Mouse (Mus musculus) heart, adult 18-20 months (tissue): ENCODE results near the gene Rcsd1. TPM values are rescaled to one million over a fixed set of nuclear protein-coding genes. Genes with fewer than 3 reads are reported as not detected.
A peak's percentile ranks its signal among the peaks of the same experiment; 100 is the strongest.

ENCODE experiments used
- DNase-seq, 2 experiments: peaks; one replicate each; pipeline ENCODE4 v3.0.0; 2021 to 2022; ENCODE audit warnings: mixed read lengths in 1 of 2
- total RNA-seq, 2 experiments: library from RNA; stranded (reverse); gene quantifications; 2 replicates each; pipeline ENCODE4 v1.2.3; 2021

The Rcsd1 gene
- total RNA-seq, 2 experiments from 2014 or later: 66.6 to 67.6 TPM

DNA sequence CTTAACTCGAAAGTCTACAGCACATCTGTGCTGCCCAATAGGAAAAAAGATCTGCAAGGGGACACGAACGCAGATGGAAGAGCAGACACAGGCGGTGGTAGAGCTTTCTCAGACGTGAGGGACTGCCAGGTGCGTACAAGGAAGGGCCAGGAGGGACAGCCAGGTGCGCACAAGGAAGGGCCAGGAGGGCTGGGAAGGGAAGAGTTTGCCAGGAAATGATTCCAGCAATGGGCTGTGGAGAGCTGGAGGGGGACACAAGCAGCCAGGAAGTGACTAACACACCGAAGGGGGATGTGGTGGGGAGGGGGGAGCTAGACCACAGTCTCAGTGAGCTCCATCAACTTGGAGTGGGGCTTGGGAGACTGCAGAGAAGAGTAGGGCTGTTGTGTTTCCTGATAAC, 79.6 kb downstream of the Rcsd1 start:
- no peak for DNase-seq

- no peak for DNase-seq
Observed at GRCm38 (mm10) chr1:165628603-165629002, 81.0 kb downstream of the Rcsd1 start.

- DNase-seq: no peak
Observed at GRCm38 (mm10) chr1:165625896-165626295, 83.7 kb downstream of the Rcsd1 start.

- DNase-seq: no peak
Observed at GRCm38 (mm10) chr1:165625058-165625457, 84.5 kb downstream of the Rcsd1 start.

GRCm38 (mm10) chr1:165618201-165618624, 91.3 kb downstream of the Rcsd1 start:
- DNase-seq: peak; percentile 79 to 85

DNA sequence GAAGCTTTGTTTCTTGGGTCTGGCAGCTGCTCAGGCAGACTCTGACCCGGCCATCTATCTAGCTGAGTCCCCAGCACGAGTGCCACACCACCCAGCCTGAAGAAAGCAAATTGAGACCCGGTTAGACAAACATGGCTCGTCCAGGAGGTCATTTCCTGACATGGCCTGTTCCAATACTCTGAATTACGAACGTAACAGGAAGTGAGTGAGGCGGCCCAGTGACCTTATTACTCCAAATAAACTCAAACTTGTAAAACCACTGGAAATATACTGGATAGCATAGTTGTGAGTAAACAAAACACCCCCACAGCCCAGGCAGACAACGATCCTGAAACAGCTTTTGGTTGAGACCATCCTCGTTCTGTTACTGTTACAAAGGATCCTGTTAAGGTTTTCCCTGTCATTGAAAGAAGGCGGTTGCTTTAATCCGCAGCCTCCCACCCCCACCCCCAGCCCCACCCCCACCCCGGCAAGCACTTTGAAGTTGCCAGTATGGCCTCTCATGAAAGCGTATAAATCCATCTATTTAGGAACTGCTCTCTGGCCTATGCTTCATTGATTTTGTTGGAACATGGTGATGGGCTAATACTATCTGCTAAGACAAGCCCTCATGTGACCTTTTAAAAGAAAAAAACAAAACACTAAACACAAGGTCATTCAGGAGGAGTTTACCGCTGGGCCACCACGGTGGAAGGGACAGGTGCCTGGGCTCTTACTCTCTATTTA, 92.2 kb downstream of the Rcsd1 start:
- DNase-seq: peak; percentile 66 to 69

- DNase-seq: no peak
Observed at GRCm38 (mm10) chr1:165616652-165617051, 92.9 kb downstream of the Rcsd1 start.

DNA sequence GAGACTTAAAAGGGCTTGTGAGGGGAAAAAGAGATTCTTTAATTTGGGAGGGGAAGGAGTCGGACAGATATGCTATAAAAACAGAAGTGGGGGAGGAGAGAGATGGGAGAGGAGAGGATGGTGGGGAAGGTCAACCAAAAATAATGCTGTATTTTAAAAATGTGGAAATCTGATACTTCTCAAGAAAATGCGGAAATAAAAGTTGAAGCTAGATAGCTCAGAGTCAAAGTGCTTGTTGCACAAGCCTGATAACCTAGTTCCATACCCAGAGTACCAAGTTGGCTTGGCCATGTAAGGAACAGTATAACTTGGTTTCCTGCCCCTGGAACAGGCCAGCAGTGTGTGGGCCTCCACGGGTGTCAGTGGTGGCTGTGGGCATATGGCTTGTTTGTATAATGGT, 94.8 kb downstream of the Rcsd1 start:
- DNase-seq: no peak

DNA sequence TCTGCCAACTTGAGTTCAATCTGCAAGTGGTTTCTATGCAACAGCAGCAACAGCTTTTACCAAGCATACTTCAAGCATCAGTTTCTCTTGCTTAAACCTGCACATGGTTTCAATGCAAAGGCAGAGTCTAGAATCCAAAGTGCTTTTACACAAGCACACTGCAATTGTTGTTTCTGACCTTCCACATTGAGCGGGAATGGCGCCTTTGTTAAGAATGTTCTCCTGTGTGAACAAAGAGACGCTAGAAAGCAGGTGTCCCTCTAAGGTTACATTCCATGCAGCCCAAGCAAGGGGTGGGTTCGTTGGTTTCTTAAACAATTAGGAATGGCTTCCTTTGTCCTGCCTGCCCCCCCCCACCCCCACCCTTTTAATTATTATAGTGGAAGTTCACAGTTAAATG, 95.6 kb downstream of the Rcsd1 start:
- no peak for DNase-seq

- DNase-seq: no peak
Observed at GRCm38 (mm10) chr1:165612714-165613113, 96.8 kb downstream of the Rcsd1 start.

GRCm38 (mm10) chr1:165610321-165610999, 99.1 kb downstream of the Rcsd1 start:
- DNase-seq: no peak

DNA sequence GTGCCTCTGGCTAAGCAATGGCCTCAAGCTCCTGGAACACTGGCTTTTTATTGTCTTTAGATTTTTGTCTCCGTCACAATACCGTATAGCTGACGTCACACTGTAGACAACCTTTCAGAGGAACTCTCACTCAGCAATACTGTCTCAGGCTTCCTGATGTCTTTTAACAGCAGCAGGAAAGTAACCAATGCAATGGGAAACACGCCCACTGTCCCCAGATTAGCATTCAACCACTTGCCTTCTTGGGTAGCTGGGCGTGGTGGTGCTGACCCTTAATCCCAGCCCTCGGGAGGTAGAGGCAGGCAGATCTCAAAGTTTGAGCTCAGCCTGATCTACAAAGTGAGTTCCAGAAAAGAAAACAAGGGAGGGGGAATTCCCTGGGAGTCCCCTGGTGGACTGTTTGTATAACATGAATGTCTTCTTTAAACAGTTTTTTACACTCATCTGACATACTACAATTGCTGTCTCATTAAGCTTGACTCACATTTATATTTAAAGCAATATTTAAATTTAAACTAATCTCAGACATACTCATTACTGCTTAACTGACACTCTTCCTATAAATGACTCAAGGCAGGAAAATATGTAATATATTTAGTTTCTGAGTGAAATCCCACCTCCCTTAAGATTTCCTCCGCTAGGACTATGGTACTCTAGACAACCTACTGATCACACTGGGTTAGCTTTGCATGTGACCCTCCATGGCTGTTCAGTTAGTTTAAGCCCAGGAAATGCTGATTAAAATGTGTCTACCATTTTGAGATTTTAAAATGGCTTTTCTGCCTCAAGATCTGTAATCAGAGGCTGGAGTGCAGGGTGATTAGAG, 99.8 kb downstream of the Rcsd1 start:
- DNase-seq: no peak

DNA sequence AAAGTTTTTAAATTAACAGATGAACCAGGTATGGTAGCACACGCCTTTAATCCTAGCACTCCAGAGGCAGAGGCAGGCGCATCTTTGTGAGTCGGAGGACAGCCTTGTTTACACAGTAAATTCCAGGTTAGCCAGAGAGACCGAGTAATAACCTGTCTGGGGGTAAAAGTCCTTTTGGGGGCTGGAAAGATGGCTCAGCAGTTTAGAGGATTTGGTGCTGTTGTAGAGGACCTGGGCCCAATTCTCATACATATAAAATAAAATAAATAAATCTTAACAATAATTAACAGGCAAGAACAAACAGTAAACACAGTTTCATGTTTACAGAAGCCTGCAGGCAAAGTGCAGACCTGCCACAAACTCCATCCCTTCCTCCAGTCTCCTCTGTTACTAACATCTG, 100.7 kb downstream of the Rcsd1 start:
- no peak for DNase-seq

- DNase-seq: peak; percentile 53 to 55
Observed at GRCm38 (mm10) chr1:165605774-165606173, 103.8 kb downstream of the Rcsd1 start.

GRCm38 (mm10) chr1:165605108-165605507, 104.4 kb downstream of the Rcsd1 start:
- DNase-seq: no peak

DNA sequence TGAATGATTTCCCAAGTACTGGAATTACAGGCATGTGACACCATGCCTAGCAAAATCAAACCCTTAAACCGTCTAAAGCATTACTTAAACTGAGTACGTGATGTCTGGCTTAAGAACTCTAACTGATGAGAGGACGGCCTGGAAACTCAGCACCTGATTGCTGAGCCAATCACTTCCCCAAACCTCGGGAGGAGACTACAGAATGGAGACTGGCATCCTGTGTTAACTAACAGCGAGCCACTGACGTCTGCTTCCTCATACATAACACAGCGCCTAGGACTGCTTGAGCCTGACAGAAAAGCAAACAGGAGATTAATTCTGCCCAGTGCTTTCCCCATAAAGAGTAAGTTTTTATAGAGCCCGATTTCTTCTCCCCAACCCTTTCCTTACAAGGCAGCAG, 105.4 kb downstream of the Rcsd1 start:
- no peak for DNase-seq

- DNase-seq: no peak
Observed at GRCm38 (mm10) chr1:165603218-165603617, 106.3 kb downstream of the Rcsd1 start.

DNA sequence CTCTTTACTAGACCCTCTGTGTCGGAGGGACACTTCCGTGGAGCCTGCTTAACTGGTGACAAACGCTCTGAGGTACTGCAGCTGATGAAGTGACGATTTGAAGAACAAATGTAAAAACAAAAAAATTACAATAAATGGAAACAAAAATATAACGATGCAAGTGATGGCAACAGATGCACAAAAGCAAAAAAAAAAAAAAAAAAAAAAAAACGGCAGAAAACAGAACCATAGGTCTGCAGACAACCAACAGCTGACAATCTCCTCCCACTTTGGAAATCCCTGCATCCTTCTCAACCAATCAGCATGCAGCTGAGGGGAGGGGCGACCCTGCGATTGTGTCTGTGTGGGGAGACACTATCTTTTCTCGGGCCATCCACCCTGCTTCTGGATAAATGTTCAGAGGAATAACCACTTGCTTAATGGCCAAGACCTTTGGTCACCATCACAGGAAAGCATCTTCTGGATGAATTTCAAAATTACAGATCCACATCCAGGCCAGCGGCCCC, 107.7 kb downstream of the Rcsd1 start:
- no peak for DNase-seq
